Comparison of ENCODE assay signal across 8 mouse cellular contexts in the genomic region with DNA sequence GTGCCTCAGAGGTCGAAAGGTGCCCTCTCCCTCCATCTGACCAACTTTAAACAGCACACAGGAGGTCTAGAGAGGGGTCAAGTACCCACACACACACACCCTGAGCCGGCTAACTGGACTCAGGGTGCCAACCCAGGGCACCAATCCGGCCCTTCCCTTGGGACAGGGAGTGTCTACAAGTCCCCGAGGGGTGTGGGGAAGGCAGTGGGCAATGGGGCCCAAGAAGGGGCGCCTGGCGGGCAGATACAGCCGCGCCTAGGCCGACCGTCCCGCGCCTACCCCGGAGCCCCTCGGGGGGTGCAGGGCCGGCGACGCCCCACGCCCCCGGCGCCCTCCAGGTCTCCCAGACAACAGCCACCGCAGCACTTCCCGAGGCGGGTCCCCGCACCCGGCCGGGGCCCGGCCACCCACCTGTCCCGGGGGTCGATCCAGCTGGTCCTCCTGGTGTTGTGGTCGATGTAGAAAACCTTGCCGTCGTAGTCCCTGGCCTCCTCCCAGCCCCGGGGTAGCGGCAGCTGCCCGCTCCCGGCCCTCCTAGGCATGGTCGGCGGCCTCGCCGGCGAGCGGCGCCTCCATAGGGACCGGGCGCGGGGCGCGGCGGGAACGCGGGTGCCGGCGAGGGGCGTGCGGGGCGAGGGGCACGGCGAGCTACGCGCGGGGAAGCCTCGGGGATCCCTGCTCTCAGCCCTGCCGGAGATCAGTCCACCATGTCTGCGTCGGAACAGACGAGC. TPM values are rescaled to one million over a fixed set of nuclear protein-coding genes. Genes with fewer than 3 reads are reported as not detected.
DNase-seq lines count a peak whose midpoint lies in the region; ATAC-seq and TF ChIP-seq lines count a peak whose summit lies in the region.

No protein-coding gene starts in this region.

- H3K4me1 ChIP-seq in forebrain, embryonic 10.5 days = peaks cover 76% of the 10 kb centered on the region
- no peaks in the 10 kb centered on the region; the same call in 1 of the 2 replicates for H3K4me1 ChIP-seq in hindbrain, postnatal 0 days (ENCODE audit: insufficient read depth, low read length)
- H3K4me1 ChIP-seq in liver, embryonic 11.5 days (replicated peaks; ENCODE audit: control insufficient read depth, insufficient read depth, low read length) = peaks cover 13% of the 10 kb centered on the region; the same call in 1 of the 2 replicates
- peaks cover 23% of the 10 kb centered on the region for H3K4me1 ChIP-seq in midbrain, embryonic 16.5 days (ENCODE audit: control insufficient read depth, insufficient read depth, low read length)

- H3K27me3 ChIP-seq in forebrain, embryonic 10.5 days (ENCODE audit: poor library complexity, severe bottlenecking) = no peaks in the 10 kb centered on the region
- no peaks in the 10 kb centered on the region for H3K27me3 ChIP-seq in hindbrain, postnatal 0 days (ENCODE audit: insufficient read depth, low read length)
- no peaks in the 10 kb centered on the region for H3K27me3 ChIP-seq in liver, embryonic 11.5 days (replicated peaks; ENCODE audit: control insufficient read depth, insufficient read depth, low read length)
- H3K27me3 ChIP-seq in midbrain, embryonic 16.5 days (ENCODE audit: control insufficient read depth, insufficient read depth, low read depth, low read length) = no peaks in the 10 kb centered on the region

- peak overlapping the region; percentile 93 for H3K9ac ChIP-seq in hindbrain, postnatal 0 days (replicated peaks; ENCODE audit: low read length)
- peak overlapping the region; percentile 89 for H3K9ac ChIP-seq in liver, embryonic 11.5 days (ENCODE audit: low read depth, low read length)
- H3K9ac ChIP-seq in midbrain, embryonic 16.5 days (ENCODE audit: low read depth, low read length) = peak overlapping the region; percentile 93

- peak overlapping the region; percentile 92 for H3K4me2 ChIP-seq in hindbrain, postnatal 0 days (ENCODE audit: low read depth, low read length)
- peak overlapping the region; percentile 91 for H3K4me2 ChIP-seq in liver, embryonic 11.5 days
- peak overlapping the region; percentile 92 for H3K4me2 ChIP-seq in midbrain, embryonic 16.5 days (ENCODE audit: low read length)

- intact Hi-C loops in gastrocnemius, postnatal 36 days (cut with DNase I) = no loop called here

- under 1% methylated on average over 66 of the region's 66 CpGs for WGBS in forebrain, embryonic 10.5 days
- under 1% methylated on average over 46 of the region's 66 CpGs for WGBS in hindbrain, postnatal 0 days
- whole genome bisulfite sequencing in liver, embryonic 11.5 days = under 1% methylated on average over 64 of the region's 66 CpGs
- 1% methylated on average over 34 of the region's 66 CpGs for WGBS in midbrain, embryonic 16.5 days

- H3K36me3 ChIP-seq in forebrain, embryonic 10.5 days (replicated peaks) = no peaks in the 10 kb centered on the region
- no peaks in the 10 kb centered on the region for H3K36me3 ChIP-seq in hindbrain, postnatal 0 days (ENCODE audit: insufficient read depth, low read length)
- H3K36me3 ChIP-seq in liver, embryonic 11.5 days (ENCODE audit: control insufficient read depth, insufficient read depth, low read length) = no peaks in the 10 kb centered on the region
- H3K36me3 ChIP-seq in midbrain, embryonic 16.5 days (ENCODE audit: control insufficient read depth, insufficient read depth, low read length) = no peaks in the 10 kb centered on the region

- peak; percentile 28 to 33 for DNase-seq in gastrocnemius, postnatal 36 days
- DNase-seq in gastrocnemius, postnatal 10 days = no peak
- peak; percentile 57 for DNase-seq in Muller cell, postnatal 12 days (ENCODE audit: inconsistent ontology term)
- DNase-seq in forebrain, embryonic 10.5 days (ENCODE audit: extremely low spot score, low spot score) = peak; percentile 23
- DNase-seq in hindbrain, postnatal 0 days (ENCODE audit: low spot score) = peak; percentile 58
- DNase-seq in liver, embryonic 11.5 days (ENCODE audit: low spot score) = no peak
- DNase-seq in urinary bladder, postnatal 36 days (ENCODE audit: low spot score in 2 of 2) = no peak

- ATAC-seq in hindbrain, postnatal 0 days = peak; percentile 70
- peak; percentile 48 for ATAC-seq in liver, embryonic 11.5 days (replicated peaks; ENCODE audit: low FRiP score)
- peak; percentile 74 for ATAC-seq in midbrain, embryonic 16.5 days

- no peaks in the 10 kb centered on the region for H3K9me3 ChIP-seq in forebrain, embryonic 10.5 days
- no peaks in the 10 kb centered on the region for H3K9me3 ChIP-seq in hindbrain, postnatal 0 days (ENCODE audit: low read length)
- H3K9me3 ChIP-seq in liver, embryonic 11.5 days (ENCODE audit: control insufficient read depth, low read length) = no peaks in the 10 kb centered on the region
- H3K9me3 ChIP-seq in midbrain, embryonic 16.5 days (replicated peaks; ENCODE audit: control insufficient read depth, low read length, poor library complexity, severe bottlenecking) = no peaks in the 10 kb centered on the region

- no peak for TF ChIP-seq CTCF in hindbrain, postnatal 0 days (IDR thresholded peaks at IDR 0.05; ENCODE audit: low read depth)

- peak overlapping the region; percentile 90 for H3K4me3 ChIP-seq in forebrain, embryonic 10.5 days
- H3K4me3 ChIP-seq in hindbrain, postnatal 0 days (ENCODE audit: low read length) = peak overlapping the region; percentile 87
- peak overlapping the region; percentile 85 for H3K4me3 ChIP-seq in liver, embryonic 11.5 days (ENCODE audit: low read depth, low read length)
- peak overlapping the region; percentile 95 for H3K4me3 ChIP-seq in midbrain, embryonic 16.5 days (ENCODE audit: low read depth, low read length)

- peak overlapping the region; percentile 96 for H3K27ac ChIP-seq in forebrain, embryonic 10.5 days
- H3K27ac ChIP-seq in hindbrain, postnatal 0 days = peak overlapping the region; percentile 80
- H3K27ac ChIP-seq in liver, embryonic 11.5 days (ENCODE audit: low read depth, low read length) = peak overlapping the region; percentile 63; the same call in 1 of the 2 replicates
- H3K27ac ChIP-seq in midbrain, embryonic 16.5 days (ENCODE audit: low read length) = peak overlapping the region; percentile 74

RNA-seq across cellular contexts. Expression of a gene that starts 0.9 kb away (rescaled TPM):
- 1 to 10 TPM; 5.6 to 6.4 TPM for total RNA-seq in gastrocnemius, postnatal 36 days (2021)
- 10 to 100 TPM; 12.8 to 14.6 TPM for total RNA-seq in gastrocnemius, postnatal 10 days (2021)
- polyA plus RNA-seq in forebrain, embryonic 10.5 days (2016; fragmentation: Nextera tagmentation; extraction: Ambion mirVana) = 7.8 and 8.5 TPM in 2 replicates
- 10.0 and 11.2 TPM in 2 replicates for total RNA-seq in hindbrain, postnatal 0 days (2014; rRNA removed)
- polyA plus RNA-seq in hindbrain, postnatal 0 days (2015; fragmentation: Nextera tagmentation; extraction: Ambion mirVana) = 5.2 and 5.3 TPM in 2 replicates
- 6.2 and 7.3 TPM in 2 replicates for polyA plus RNA-seq in liver, embryonic 11.5 days (2014; fragmentation: Nextera tagmentation; extraction: Ambion mirVana)
- 4.3 and 4.7 TPM in 2 replicates for polyA plus RNA-seq in midbrain, embryonic 16.5 days (2015; fragmentation: Nextera tagmentation; extraction: Ambion mirVana)

Comparison
In these comparisons a context has a peak if more than half of its experiments do, and no peak if none do; other contexts are left out.
1. DNase-seq: peak in gastrocnemius, postnatal 36 days (2 of 2), Muller cell, postnatal 12 days (single experiment), forebrain, embryonic 10.5 days (single experiment) and hindbrain, postnatal 0 days (single experiment); none in gastrocnemius, postnatal 10 days (single experiment), liver, embryonic 11.5 days (single experiment) and urinary bladder, postnatal 36 days (0 of 2).
2. Peak in every context shown above with its lines, with median percentiles within 50 percentile points of each other: H3K27ac ChIP-seq, H3K4me3 ChIP-seq, ATAC-seq, H3K4me2 ChIP-seq and H3K9ac ChIP-seq.